Mouse (Mus musculus): ENCODE measurements around the gene Lpp. TPM values are rescaled to one million over a fixed set of nuclear protein-coding genes. Genes with fewer than 3 reads are reported as not detected.
A peak's percentile ranks its signal among the peaks of the same experiment; 100 is the strongest.

Lpp gene
- polyA plus RNA-seq, 1 experiment from 2014 or later, result 37.9 TPM

GRCm38 (mm10) chr16:24449806-24450205 lies 56.5 kb downstream of the Lpp start:
- no peak for ATAC-seq (ENCODE audit: extremely low read depth, insufficient number of reproducible peaks, low FRiP score, low TSS enrichment)
- WGBS, result 19% methylated on average over 8 of the region's 8 CpGs
- H3K4me1 ChIP-seq, result peaks cover 85% of the 10 kb centered on the region

GRCm38 (mm10) chr16:24450256-24450655 lies 56.9 kb downstream of the Lpp start:
- Histone ChIP-seq H3K4me3 (no peak overlapping the region), H3K4me2 (peak overlapping the region; percentile 35), H3K4me1 (peaks cover 85% of the 10 kb centered on the region), H3K27ac (replicated peaks) (no peak overlapping the region), H3K36me3 (peaks cover 9% of the 10 kb centered on the region), H3K9ac (peak overlapping the region; percentile 47; the same call in 1 of the 2 replicates), H3K27me3 (replicated peaks) (no peaks in the 10 kb centered on the region), H3K9me3 (no peaks in the 10 kb centered on the region)
- no peak for ATAC-seq (ENCODE audit: extremely low read depth, insufficient number of reproducible peaks, low FRiP score, low TSS enrichment)
- 45% methylated on average over 5 of the region's 5 CpGs for WGBS

More at GRCm38 (mm10) chr16:24449806-24450205, 56.5 kb downstream of the Lpp start:
- Histone ChIP-seq H3K4me2 (peak overlapping the region; percentile 35), H3K9me3 (no peaks in the 10 kb centered on the region), H3K27ac (replicated peaks) (0 out of 2 replicates have a peak overlapping the region, but pooled peaks have one; percentile 3), H3K9ac (peak overlapping the region; percentile 47; the same call in 1 of the 2 replicates), H3K36me3 (peaks cover 11% of the 10 kb centered on the region), H3K4me3 (no peak overlapping the region), H3K27me3 (replicated peaks) (no peaks in the 10 kb centered on the region)

- Histone ChIP-seq H3K36me3 (peaks cover 2% of the 10 kb centered on the region), H3K9ac (no peak overlapping the region), H3K27ac (replicated peaks) (no peak overlapping the region), H3K4me2 (no peak overlapping the region), H3K4me3 (no peak overlapping the region), H3K4me1 (peaks cover 91% of the 10 kb centered on the region), H3K9me3 (no peaks in the 10 kb centered on the region), H3K27me3 (replicated peaks) (no peaks in the 10 kb centered on the region)
- 53% methylated on average over 5 of the region's 5 CpGs for WGBS
- no peak for ATAC-seq (ENCODE audit: extremely low read depth, insufficient number of reproducible peaks, low FRiP score, low TSS enrichment)
These were observed 57.8 kb downstream of the Lpp start for GRCm38 (mm10) chr16:24451123-24451522.

- peak overlapping the region; percentile 40; the same call in 1 of the 2 replicates for H3K27ac ChIP-seq (replicated peaks)
- no peaks in the 10 kb centered on the region for H3K27me3 ChIP-seq (replicated peaks)
- no peak overlapping the region for H3K9ac ChIP-seq
- H3K4me2 ChIP-seq, result no peak overlapping the region
- no peak for ATAC-seq (ENCODE audit: extremely low read depth, insufficient number of reproducible peaks, low FRiP score, low TSS enrichment)
- no peak overlapping the region for H3K4me3 ChIP-seq
- H3K9me3 ChIP-seq, result no peaks in the 10 kb centered on the region
- 50% methylated on average over 4 of the region's 4 CpGs for WGBS
- H3K36me3 ChIP-seq, result peaks cover 17% of the 10 kb centered on the region
- H3K4me1 ChIP-seq, result peaks cover 72% of the 10 kb centered on the region
These were observed 60.2 kb downstream of the Lpp start for GRCm38 (mm10) chr16:24453536-24453935.

GRCm38 (mm10) chr16:24454493-24454892 lies 61.2 kb downstream of the Lpp start:
- peaks cover 62% of the 10 kb centered on the region for H3K4me1 ChIP-seq

GRCm38 (mm10) chr16:24455361-24455855 lies 62.1 kb downstream of the Lpp start:
- 63% methylated on average over 3 of the region's 3 CpGs for WGBS
- Histone ChIP-seq H3K4me1 (peaks cover 60% of the 10 kb centered on the region), H3K9me3 (no peaks in the 10 kb centered on the region), H3K4me3 (no peak overlapping the region), H3K4me2 (no peak overlapping the region), H3K27ac (replicated peaks) (no peak overlapping the region), H3K9ac (no peak overlapping the region), H3K36me3 (peaks cover 26% of the 10 kb centered on the region), H3K27me3 (replicated peaks) (no peaks in the 10 kb centered on the region)
- no peak for ATAC-seq (ENCODE audit: extremely low read depth, insufficient number of reproducible peaks, low FRiP score, low TSS enrichment)

More at GRCm38 (mm10) chr16:24454493-24454892, 61.2 kb downstream of the Lpp start:
- 22% methylated on average over 4 of the region's 4 CpGs for WGBS
- no peaks in the 10 kb centered on the region for H3K27me3 ChIP-seq (replicated peaks)
- no peak overlapping the region for H3K4me2 ChIP-seq
- no peak overlapping the region for H3K27ac ChIP-seq (replicated peaks)
- ATAC-seq (ENCODE audit: extremely low read depth, insufficient number of reproducible peaks, low FRiP score, low TSS enrichment), result no peak
- no peak overlapping the region for H3K4me3 ChIP-seq
- H3K9ac ChIP-seq, result no peak overlapping the region
- no peaks in the 10 kb centered on the region for H3K9me3 ChIP-seq
- peaks cover 26% of the 10 kb centered on the region for H3K36me3 ChIP-seq

- Histone ChIP-seq H3K27ac (replicated peaks) (no peak overlapping the region), H3K9ac (no peak overlapping the region), H3K27me3 (replicated peaks) (no peaks in the 10 kb centered on the region), H3K4me2 (no peak overlapping the region), H3K36me3 (peaks cover 20% of the 10 kb centered on the region), H3K4me3 (no peak overlapping the region), H3K4me1 (peaks cover 33% of the 10 kb centered on the region; the same call in 1 of the 2 replicates), H3K9me3 (no peaks in the 10 kb centered on the region)
- no peak for ATAC-seq (ENCODE audit: extremely low read depth, insufficient number of reproducible peaks, low FRiP score, low TSS enrichment)
- 89% methylated on average over 2 of the region's 2 CpGs for WGBS
These were observed 70.5 kb downstream of the Lpp start for GRCm38 (mm10) chr16:24463842-24464241.

GRCm38 (mm10) chr16:24464436-24464835 lies 71.1 kb downstream of the Lpp start:
- Histone ChIP-seq H3K4me2 (no peak overlapping the region), H3K4me1 (peaks cover 37% of the 10 kb centered on the region), H3K9me3 (no peaks in the 10 kb centered on the region), H3K9ac (no peak overlapping the region), H3K4me3 (no peak overlapping the region), H3K27me3 (replicated peaks) (no peaks in the 10 kb centered on the region), H3K36me3 (peaks cover 15% of the 10 kb centered on the region; the same call in 1 of the 2 replicates), H3K27ac (replicated peaks) (no peak overlapping the region)
- 72% methylated on average over 5 of the region's 5 CpGs for WGBS
- no peak for ATAC-seq (ENCODE audit: extremely low read depth, insufficient number of reproducible peaks, low FRiP score, low TSS enrichment)

- no peak overlapping the region for H3K4me3 ChIP-seq
- H3K4me1 ChIP-seq, result peaks cover 40% of the 10 kb centered on the region
- no peaks in the 10 kb centered on the region for H3K9me3 ChIP-seq
- no peak for ATAC-seq (ENCODE audit: extremely low read depth, insufficient number of reproducible peaks, low FRiP score, low TSS enrichment)
- WGBS, result 67% methylated on average over 5 of the region's 5 CpGs
- no peak overlapping the region for H3K27ac ChIP-seq (replicated peaks)
- no peak overlapping the region for H3K4me2 ChIP-seq
- no peak overlapping the region for H3K9ac ChIP-seq
- no peaks in the 10 kb centered on the region for H3K27me3 ChIP-seq (replicated peaks)
- H3K36me3 ChIP-seq, result peaks cover 15% of the 10 kb centered on the region; the same call in 1 of the 2 replicates
These were observed 72.3 kb downstream of the Lpp start for GRCm38 (mm10) chr16:24465633-24466032.

GRCm38 (mm10) chr16:24467544-24468290 lies 74.4 kb downstream of the Lpp start:
- H3K4me1 ChIP-seq, result peaks cover 24% of the 10 kb centered on the region
- no peak for ATAC-seq (ENCODE audit: extremely low read depth, insufficient number of reproducible peaks, low FRiP score, low TSS enrichment)
- H3K4me3 ChIP-seq, result no peak overlapping the region
- H3K9ac ChIP-seq, result no peak overlapping the region
- WGBS, result 75% methylated on average over 17 of the region's 17 CpGs
- no peaks in the 10 kb centered on the region for H3K9me3 ChIP-seq
- no peaks in the 10 kb centered on the region for H3K27me3 ChIP-seq (replicated peaks)
- H3K4me2 ChIP-seq, result no peak overlapping the region
- peaks cover 30% of the 10 kb centered on the region for H3K36me3 ChIP-seq
- no peak overlapping the region for H3K27ac ChIP-seq (replicated peaks)

- no peak overlapping the region for H3K4me3 ChIP-seq
- H3K9me3 ChIP-seq, result no peaks in the 10 kb centered on the region
- H3K9ac ChIP-seq, result no peak overlapping the region
- no peak overlapping the region for H3K27ac ChIP-seq (replicated peaks)
- H3K27me3 ChIP-seq (replicated peaks), result no peaks in the 10 kb centered on the region
- H3K36me3 ChIP-seq, result peaks cover 36% of the 10 kb centered on the region
- no peak for ATAC-seq (ENCODE audit: extremely low read depth, insufficient number of reproducible peaks, low FRiP score, low TSS enrichment)
- H3K4me1 ChIP-seq, result peaks cover 27% of the 10 kb centered on the region
- H3K4me2 ChIP-seq, result no peak overlapping the region
- WGBS, result 67% methylated on average over 3 of the region's 3 CpGs
These were observed 76.0 kb downstream of the Lpp start for GRCm38 (mm10) chr16:24469313-24469712.

Measured in heart, embryonic 13.5 days (tissue).